Mouse (Mus musculus) erythroblast, embryonic 14.5 days (primary cell): ENCODE data around the gene Ube4b.

Experiments used
- GATA1 ChIP-seq: IDR thresholded peaks from 2 replicates; pipeline ENCODE4 v1.6.1; 2012; ENCODE audit warnings: low read length, inconsistent platforms, mixed read lengths
- TAL1 ChIP-seq: IDR thresholded peaks from 3 replicates; pipeline ENCODE4 v1.6.1; 2012; ENCODE audit warnings: low read length, inconsistent platforms, mixed read lengths

GRCm38 (mm10) chr4:149339426-149340214, 86.9 kb downstream of the Ube4b start:
- TF ChIP-seq GATA1 (no peak), TAL1 (no peak)
